Mouse (Mus musculus): ENCODE results near the gene Olfr160. TPM values are rescaled to one million over a fixed set of nuclear protein-coding genes. Genes with fewer than 3 reads are reported as not detected.

Olfr160 gene
- total RNA-seq (2021), result not detected

DNA sequence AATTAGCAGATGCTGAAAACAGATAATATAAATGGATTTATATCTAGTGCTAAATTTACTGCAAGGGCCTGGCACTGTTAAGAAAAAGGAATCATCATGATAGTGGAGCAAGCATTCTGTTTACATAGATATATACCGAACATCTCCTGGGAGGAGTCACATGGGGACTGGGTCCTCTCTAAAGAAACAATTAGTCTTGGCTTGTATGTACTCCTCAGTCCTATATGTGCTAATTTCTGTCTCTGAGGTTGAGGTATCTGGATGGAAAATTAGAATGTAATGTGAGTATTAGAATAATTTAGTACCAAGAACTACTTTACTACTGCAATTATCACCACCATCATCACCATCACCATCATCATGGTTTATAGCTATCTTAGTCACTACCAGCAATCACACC lies at the start of gene Olfr160:
Gene Olfr160, minus strand, starts transcription at position 101 of the 400 bp plus-strand sequence.
- no peak for DNase-seq
- intact Hi-C loops (cut with DNase I), result no loop called here

DNA sequence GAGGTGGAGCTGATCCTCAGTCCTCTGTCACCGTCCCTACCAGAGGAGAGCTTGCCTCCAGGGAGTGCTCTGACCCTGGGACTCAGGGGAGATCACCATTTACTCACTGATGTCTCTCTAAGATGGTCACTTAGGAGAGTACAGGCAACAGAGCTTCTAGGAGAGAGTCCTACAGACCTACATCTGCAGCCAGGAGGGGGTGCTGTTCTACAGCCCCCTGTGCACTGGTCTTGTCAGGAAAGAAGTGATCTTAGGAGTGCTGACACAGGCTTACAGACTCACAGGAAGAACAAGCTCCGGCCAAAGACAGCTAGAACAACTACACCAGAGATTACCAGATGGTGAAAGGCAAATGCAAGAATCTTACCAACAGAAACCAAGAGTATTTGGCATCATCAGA lies 46.5 kb upstream of the Olfr160 start:
- intact Hi-C loops (cut with DNase I), result no loop called here
- DNase-seq, result peak; percentile 26

DNA sequence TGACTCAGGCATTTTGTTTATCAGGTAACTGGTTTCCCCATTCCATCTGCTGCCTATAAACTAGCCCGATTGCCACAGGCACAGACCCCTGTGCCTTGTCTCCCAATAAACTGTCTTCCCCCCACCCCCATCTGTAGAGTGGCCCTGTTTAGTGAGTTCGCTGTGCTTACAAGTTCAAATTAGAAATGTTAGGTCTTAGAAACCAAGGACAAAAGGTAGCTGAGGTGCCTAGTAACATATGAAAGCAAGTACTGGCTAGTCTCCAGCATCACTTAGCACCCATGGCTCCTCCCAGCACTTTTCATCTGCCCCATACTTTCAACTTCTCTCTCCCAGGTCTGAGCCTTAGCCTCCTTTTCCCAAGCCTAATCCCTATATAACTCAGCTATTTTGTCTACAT lies 45.7 kb upstream of the Olfr160 start:
- no peak for DNase-seq
- intact Hi-C loops (cut with DNase I), result no loop called here

DNA sequence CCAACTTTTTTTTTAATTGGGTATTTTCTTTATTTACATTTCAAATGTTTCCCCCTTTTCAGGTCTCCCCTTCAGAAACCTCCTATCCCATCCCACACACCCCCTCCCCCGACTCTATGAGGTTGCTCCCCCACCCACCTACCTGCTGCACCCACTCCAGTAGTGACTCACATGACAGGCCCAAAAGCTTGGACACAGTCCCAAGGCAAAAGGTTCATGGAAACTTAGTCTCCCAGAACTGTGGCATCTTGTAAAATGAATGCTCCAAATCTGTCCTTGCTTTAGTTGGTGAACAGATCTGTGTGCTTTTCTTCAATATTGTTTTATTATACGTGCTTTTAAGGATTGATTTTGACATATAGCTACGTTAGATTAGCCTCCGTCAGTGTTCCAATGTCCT lies 36.0 kb upstream of the Olfr160 start:
- no peak for DNase-seq
- intact Hi-C loops (cut with DNase I), result no loop called here

DNA sequence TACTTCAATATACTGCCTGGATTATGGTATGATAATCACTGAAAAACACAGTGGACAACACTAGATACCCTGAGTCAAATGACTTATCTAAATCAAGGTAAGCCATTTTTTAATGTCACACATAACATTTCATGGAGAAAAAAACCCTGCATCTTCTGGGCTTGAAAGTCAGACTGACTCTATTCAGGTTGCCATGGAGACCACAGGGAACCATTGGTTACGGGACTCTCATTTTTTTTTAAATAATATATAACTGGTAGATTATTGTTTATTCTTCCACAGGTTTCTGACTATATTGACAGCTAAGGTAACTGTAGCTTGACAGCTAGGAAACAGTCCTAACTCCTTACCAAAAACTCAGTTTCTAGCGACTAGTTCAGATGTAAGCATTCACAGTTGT lies 35.4 kb upstream of the Olfr160 start:
- intact Hi-C loops (cut with DNase I), result no loop called here
- DNase-seq, result no peak

DNA sequence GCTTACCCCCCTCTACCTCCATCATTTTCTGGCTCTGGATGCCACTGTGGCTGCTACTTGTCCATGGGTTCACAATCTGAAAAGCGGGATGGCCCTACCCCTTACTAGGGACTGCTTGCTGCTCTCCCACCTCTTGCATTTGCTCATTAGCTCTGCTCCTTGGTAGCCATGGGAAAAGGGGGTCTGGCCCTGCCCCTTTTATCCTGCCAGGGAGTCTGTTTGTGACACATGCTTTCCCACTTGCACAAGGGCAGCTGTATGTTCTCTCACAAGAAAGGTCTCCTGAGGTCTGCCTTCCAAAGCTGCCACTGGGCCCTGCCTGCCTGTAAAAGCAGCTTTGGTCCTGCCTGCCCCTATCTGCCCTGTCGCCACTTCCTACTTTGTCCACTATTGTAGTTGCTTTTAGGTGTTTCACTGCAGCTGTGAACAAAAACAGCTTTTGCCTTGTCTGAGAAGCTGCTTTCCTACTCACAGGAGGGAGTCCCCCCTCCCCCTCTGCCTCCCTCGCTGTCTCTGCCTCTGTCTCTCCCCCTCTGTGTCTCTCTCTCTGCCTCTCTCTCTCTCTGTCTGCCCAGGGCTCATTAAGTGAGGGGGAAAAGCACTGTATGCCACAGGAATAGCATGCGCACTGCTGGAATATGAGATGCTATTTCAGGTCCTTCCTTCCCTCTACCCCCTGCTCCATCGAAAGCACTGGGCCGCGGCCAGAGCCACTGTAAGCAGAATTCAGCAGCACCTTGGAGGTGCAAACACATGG lies 34.4 kb upstream of the Olfr160 start:
- intact Hi-C loops (cut with DNase I), result no loop called here
- no peak for DNase-seq

DNA sequence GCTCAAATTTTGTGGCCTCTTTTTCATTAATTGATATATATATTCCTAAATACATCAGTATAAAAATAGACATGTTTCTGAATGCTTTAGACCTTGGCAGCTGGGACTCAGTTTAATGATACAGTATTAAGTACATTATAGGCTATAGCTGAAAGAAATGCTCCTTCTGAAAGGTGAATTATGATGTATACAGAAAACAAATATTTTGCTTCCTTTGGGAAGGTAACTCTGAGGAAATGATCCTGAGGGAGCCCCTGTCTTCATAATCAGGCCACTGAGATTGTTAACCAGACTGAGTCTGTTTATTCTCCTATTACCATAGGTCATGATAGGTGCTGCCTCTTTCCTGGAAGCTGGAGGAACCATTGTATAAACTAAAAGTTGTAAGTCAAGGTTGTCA lies 28.8 kb upstream of the Olfr160 start, which contains the start of gene Olfr874:
Gene Olfr874, plus strand, starts transcription at position 301 of the 400 bp plus-strand sequence.
- no peak for DNase-seq
- intact Hi-C loops (cut with DNase I), result no loop called here

DNA sequence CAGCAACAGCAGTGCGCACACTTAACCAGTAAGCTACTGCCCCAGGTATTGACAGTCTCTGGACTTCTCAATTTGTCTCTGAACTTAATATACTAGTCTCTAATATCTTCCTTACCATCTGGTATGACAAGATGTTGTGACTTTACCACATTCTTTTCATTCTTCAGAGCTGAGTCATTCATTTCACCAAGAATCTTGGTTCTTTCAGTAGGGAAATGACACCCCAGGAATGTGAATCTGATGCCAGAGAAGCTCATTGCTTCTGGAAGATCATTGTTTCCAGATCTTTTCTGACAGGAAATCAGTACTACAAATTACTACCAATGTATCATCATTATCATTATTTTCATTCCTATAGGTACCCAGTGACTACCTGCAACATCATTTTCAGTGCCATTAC lies 18.3 kb upstream of the Olfr160 start:
- no peak for DNase-seq
- intact Hi-C loops (cut with DNase I), result no loop called here

DNA sequence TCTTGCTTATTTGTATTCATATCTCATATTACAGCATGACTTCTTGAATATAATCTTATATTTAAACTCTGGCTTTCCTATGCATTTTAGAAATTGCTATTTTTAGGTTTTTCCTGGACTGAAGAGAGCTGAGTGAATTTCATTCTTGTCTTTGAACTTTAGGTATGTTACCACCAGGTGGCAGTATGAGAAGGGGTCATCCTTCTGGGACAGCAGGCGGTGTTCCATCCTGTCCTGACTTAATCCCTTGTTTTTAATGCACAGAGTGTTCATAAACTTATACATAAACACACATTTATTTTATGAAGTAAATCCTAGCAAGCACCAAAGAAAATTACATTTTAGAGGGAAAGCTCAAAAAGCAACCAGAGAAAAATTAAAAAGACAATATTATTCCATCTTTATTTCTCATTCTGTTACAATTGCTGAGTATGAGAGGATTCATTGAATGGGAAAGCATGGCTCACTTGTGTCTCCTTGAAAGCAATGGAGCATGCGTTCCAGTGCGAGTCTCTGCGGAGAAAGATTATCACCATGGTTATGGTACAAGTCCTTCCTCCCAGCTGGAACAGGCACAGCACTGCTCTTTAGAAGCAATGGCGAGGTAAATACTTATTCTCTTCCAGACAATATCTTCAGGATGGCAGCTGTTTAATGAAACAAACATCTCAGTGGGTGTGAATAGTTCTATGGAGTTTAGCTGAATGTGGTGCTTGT lies 25.9 kb downstream of the Olfr160 start:
- no peak for DNase-seq
- intact Hi-C loops (cut with DNase I), result loop anchor here (2.0 kb wide), 1 partner anchor 241 kb away; no protein-coding TSS in a partner anchor

DNA sequence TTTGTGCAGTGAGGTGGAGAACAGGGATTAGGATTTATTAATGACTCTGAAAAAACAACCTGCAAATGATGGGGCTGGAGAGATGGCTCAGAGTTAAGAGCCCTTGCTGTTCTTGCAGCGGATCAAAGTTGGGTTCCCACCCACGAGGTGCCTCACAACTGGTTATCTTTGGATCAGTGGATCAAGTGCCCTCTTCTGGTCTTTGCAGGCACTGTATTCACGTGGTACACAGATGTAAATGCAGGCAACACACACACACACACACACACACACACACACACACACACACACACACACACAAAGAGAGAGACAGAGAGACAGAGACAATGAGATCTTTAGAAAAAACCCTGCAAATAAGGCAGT lies 28.1 kb downstream of the Olfr160 start:
- intact Hi-C loops (cut with DNase I), result no loop called here
- DNase-seq, result no peak

DNA sequence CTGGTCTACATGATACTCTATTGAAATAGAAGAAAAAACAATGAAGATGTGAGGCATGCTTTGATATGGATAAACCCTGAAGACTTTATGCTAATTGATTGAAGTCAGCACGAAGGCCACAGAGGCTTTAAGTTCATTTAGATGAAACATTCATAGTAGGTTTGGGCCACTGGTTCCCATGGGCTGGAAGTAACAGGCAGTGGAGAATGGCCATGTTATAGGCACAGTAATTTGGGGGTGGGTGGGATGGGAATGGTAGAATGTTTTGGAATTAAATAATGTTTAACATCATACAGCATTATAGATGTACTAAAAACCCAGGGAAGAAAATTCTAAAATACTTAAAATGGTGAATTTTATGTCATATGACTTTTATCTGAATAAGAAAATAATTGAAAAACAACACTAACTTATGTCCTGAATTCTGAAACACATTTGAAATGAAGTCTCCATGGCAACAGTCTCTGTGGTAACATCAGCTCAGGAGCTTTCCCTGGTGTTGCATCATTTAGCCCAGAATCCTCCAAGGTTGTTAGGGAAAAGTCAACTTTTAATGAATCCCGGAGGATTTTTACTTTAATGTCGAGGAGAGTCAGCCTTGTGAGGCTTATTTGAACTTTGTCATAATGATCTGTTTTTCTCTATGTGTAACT lies 28.6 kb downstream of the Olfr160 start:
- no peak for DNase-seq
- intact Hi-C loops (cut with DNase I), result no loop called here

DNA sequence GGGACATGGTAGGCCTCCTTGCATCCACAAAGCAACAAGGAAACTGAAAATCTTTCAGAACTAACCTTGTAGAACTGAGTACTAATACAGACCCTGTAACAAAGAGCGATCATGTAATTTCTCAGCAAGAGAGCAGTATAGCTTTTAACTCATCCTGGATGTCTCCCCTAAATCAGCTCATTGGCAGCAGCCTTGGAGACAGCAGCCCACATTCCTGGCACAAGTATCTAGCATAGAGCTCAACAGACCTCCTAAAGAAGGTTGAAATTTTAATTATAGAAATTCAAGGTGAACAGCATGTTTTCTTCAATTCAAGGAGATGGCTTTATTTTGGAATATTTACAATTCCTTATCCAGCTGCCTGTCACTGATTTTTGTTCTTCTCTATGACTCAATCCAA lies 34.9 kb downstream of the Olfr160 start:
- no peak for DNase-seq
- intact Hi-C loops (cut with DNase I), result no loop called here

DNA sequence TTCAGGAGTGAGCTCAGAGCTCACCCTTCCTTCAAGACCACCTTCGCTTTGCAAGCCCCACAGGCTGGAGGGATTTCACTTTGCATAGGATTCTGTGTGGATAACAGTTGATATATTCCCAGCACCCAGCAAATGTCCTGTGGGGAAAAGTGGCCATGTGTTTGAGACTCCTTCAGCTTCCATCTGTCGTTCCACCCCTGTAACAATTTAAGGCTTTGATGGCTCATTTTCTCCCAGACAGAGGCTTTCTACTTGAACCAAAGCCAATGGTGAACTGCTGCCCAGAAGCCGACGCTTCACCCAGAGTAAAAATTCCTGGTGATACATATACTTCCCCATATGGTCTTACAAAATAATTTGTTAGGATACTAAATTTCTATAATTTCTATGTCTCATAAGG lies 40.8 kb downstream of the Olfr160 start:
- DNase-seq, result no peak
- intact Hi-C loops (cut with DNase I), result no loop called here

DNA sequence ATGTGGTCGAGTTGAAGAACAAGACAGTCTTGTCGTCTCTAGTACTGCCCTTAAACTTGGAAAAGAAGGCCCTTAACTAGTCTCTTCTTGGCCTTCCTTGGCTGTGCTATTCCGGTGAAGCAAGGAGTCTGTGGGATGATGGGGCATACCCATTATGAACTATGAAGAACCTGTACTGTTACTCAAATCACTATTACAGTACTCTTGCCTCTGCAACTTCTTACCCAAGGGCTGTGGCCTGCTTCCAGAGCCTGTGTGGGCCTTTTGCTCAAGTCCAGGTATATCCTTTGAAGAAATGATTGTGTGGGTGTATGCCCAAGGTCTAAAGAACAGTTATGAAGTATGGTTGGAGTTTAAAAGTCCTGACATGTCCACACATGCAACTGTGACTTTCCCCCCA lies 45.8 kb downstream of the Olfr160 start:
- intact Hi-C loops (cut with DNase I), result no loop called here
- no peak for DNase-seq

DNA sequence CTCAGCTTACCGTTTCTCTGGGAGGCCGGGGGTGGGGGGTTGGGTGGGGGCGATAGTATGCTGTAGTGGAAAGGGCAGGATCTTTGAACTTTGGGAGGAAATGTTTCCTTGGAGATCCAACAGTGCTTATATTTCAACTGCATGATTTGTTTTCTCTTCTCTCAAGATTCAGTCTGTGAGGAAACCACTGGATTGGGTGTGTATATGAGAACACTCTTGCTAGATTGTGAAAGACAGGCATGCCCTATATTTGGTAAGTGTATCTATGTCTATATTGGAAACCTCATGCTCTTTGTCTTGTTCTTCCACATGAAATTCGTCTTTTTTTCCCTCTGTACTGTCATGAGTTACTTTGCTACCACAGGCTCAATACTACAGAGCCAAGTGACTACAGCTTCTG lies 46.4 kb downstream of the Olfr160 start:
- intact Hi-C loops (cut with DNase I), result no loop called here
- DNase-seq, result no peak

DNA sequence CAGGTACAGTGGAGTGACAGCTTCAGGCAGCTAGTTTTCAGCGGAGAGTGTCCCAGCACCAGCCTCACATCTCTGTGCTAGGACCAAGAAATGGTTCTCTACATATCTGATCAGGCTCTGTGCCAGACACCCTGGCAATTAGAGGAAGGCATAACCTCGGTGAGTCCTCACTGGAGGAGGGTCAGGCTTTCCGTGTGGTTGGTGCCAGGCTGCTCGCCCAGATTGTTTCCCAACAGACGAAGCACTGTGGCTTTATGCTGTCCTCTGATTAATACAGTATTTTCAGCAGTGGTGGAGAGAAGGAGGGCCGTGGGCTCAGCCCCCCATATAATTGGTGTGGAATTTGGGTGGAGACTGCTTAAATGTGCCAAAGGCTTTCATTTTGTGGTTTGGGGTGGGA lies 46.9 kb downstream of the Olfr160 start, which contains the start of gene Panx3:
Gene Panx3, minus strand, starts transcription at position 121 of the 400 bp plus-strand sequence.
- no peak for DNase-seq
- intact Hi-C loops (cut with DNase I), result no loop called here

DNA sequence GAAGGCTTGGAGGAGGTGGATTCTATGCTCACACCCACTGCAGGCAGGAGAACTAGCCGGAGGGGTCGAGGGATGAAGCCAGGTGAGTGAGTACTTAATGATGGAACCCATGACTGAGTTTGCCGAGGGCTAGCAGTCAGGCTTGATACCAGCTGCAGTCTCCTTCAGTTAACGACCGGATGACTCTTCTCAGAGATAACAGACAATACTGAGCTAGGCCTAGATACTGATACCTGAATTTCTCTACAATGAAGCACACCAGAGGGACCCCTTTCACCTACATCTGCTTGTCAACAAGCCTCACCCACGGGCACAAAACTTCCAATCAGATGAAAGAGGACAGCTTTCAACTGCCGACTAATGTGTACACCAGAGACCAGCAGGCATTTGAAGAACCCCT lies 50.0 kb downstream of the Olfr160 start:
- no peak for DNase-seq
- intact Hi-C loops (cut with DNase I), result no loop called here

DNA sequence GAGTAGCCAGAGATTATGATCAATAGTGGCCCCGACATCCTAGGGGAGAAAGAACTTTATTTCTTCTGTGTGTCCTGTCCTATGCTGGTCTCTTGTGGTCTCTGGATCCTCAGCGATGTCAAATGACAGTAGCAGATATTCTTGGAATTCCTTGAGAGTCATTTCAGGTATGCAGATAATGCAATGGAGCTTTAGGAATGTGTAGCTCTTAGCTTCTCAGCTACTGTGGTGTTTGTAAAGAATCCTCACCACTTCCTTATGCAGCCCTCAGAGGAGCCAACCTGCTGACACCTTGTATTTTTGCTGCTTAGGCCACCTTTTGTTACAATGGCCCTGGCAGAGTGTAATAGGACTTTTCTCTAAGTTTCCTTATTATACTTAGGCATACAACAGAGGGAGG lies 51.4 kb downstream of the Olfr160 start:
- DNase-seq, result no peak
- intact Hi-C loops (cut with DNase I), result no loop called here

DNA sequence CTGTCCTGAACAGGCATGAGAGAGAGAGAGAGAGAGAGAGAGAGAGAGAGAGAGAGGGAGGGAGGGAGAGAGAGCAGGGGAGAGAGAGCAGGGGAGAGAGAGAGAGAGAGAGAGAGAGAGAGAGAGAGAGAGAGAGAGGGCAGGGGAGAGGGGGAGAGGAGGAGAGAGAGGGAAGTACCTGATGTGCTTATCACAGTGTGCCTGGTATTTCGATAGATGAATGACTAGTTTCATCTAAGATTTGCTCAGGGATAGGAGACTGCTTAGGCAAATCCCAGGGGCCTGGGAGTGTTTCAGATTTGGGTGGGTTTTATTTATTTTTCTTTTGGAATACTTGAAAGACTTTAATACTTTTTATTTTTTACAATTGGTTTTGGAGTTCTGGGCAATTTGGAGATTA lies 52.8 kb downstream of the Olfr160 start:
- intact Hi-C loops (cut with DNase I), result no loop called here
- no peak for DNase-seq

DNA sequence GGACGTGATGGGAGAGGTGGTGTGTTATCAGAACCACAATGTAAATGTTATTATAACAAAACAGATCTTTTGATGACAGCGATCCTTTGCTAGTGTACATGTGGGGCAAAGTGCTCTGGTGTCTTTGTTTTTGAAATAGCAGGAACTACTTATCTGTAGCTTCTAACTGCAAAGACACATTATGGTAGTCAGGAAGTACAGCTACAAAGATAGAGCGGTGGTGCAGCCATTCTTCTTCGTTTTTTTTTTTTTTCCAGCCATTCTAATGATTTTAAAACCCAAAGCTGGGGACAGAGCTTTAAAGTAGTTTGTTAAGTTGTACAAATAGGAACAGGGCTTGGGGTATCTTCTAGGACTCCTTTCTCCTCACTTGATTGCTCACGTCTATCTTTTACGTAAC lies 56.6 kb downstream of the Olfr160 start:
- intact Hi-C loops (cut with DNase I), result no loop called here
- DNase-seq, result no peak
